Mouse (Mus musculus) liver, postnatal 0 days (tissue): ENCODE results near the gene Ipo5.

Source experiments
- CTCF ChIP-seq: sonication (generic); IDR thresholded peaks from 2 replicates; pipeline ENCODE4 v1.5.1; 2016; ENCODE audit warnings: antibody characterized with exemption, low read depth
- EP300 ChIP-seq: IDR thresholded peaks from 2 replicates; pipeline ENCODE4 v1.6.1; 2016; ENCODE audit warnings: antibody characterized with exemption, low read depth, mild to moderate bottlenecking

- TF ChIP-seq CTCF (no peak), EP300 (no peak)
These were observed 1.9 kb downstream of the Ipo5 start for GRCm38 (mm10) chr14:120912916-120913315.
